In genomic region chr10:81135831-81136705, GRCm38 (mm10) we compare ENCODE assay signal across 8 mouse cellular contexts. TPM values are rescaled to one million over a fixed set of nuclear protein-coding genes. Genes with fewer than 3 reads are reported as not detected.
DNase-seq lines count a peak whose midpoint lies in the region; ATAC-seq lines count a peak whose summit lies in the region.

No protein-coding gene starts in this region.

- no peak for ATAC-seq in CD4-positive, CD25-positive, alpha-beta regulatory T cell, adult 4 months
- ATAC-seq in granulocyte monocyte progenitor cell, adult 5-6 weeks (replicated peaks; ENCODE audit: poor library complexity, severe bottlenecking) = peak; percentile 13
- no peak for ATAC-seq in limb, embryonic 15.5 days (ENCODE audit: insufficient number of reproducible peaks, low FRiP score, low TSS enrichment, low read depth)
- peak; percentile 21 for ATAC-seq in midbrain, embryonic 15.5 days (replicated peaks)

- peak; percentile 72 for DNase-seq in CD4-positive, CD25-positive, alpha-beta regulatory T cell, adult 2 months (ENCODE audit: low read depth, low spot score)
- peak; percentile 82 for DNase-seq in embryonic facial prominence, embryonic 10.5 days (ENCODE audit: low spot score)
- DNase-seq in kidney, adult 11 months = peak; percentile 74
- peak; percentile 65 to 68 for DNase-seq in spleen, adult 18-20 months

- peaks cover 60% of the 10 kb centered on the region for H3K4me1 ChIP-seq in embryonic facial prominence, embryonic 10.5 days
- peaks cover 53% of the 10 kb centered on the region for H3K4me1 ChIP-seq in limb, embryonic 15.5 days
- H3K4me1 ChIP-seq in midbrain, embryonic 15.5 days = peaks cover 44% of the 10 kb centered on the region

- H3K4me2 ChIP-seq in limb, embryonic 15.5 days = peak overlapping the region; percentile 95
- peak overlapping the region; percentile 92 for H3K4me2 ChIP-seq in midbrain, embryonic 15.5 days

- peak overlapping the region; percentile 91 for H3K9ac ChIP-seq in limb, embryonic 15.5 days
- peak overlapping the region; percentile 81 for H3K9ac ChIP-seq in midbrain, embryonic 15.5 days

- peaks cover 48% of the 10 kb centered on the region for H3K27me3 ChIP-seq in embryonic facial prominence, embryonic 10.5 days (replicated peaks; ENCODE audit: low read depth, poor library complexity, severe bottlenecking)
- H3K27me3 ChIP-seq in limb, embryonic 15.5 days = peaks cover 24% of the 10 kb centered on the region
- H3K27me3 ChIP-seq in midbrain, embryonic 15.5 days (replicated peaks) = peaks cover 23% of the 10 kb centered on the region

- H3K27ac ChIP-seq in embryonic facial prominence, embryonic 10.5 days (replicated peaks) = peak overlapping the region; percentile 98
- H3K27ac ChIP-seq in limb, embryonic 15.5 days = peak overlapping the region; percentile 99
- H3K27ac ChIP-seq in midbrain, embryonic 15.5 days = peak overlapping the region; percentile 90

- H3K9me3 ChIP-seq in embryonic facial prominence, embryonic 10.5 days = no peaks in the 10 kb centered on the region
- H3K9me3 ChIP-seq in limb, embryonic 15.5 days = no peaks in the 10 kb centered on the region
- H3K9me3 ChIP-seq in midbrain, embryonic 15.5 days = no peaks in the 10 kb centered on the region

- under 1% methylated on average over 86 of the region's 86 CpGs for WGBS in embryonic facial prominence, embryonic 10.5 days
- under 1% methylated on average over 81 of the region's 86 CpGs for WGBS in limb, embryonic 15.5 days
- WGBS in midbrain, embryonic 15.5 days = under 1% methylated on average over 69 of the region's 86 CpGs

- H3K36me3 ChIP-seq in embryonic facial prominence, embryonic 10.5 days (replicated peaks) = peaks cover 18% of the 10 kb centered on the region; the same call in 1 of the 2 replicates
- H3K36me3 ChIP-seq in limb, embryonic 15.5 days = no peaks in the 10 kb centered on the region
- no peaks in the 10 kb centered on the region for H3K36me3 ChIP-seq in midbrain, embryonic 15.5 days (replicated peaks)

- H3K4me3 ChIP-seq in embryonic facial prominence, embryonic 10.5 days = peak overlapping the region; percentile 93
- peak overlapping the region; percentile 94 for H3K4me3 ChIP-seq in limb, embryonic 15.5 days
- H3K4me3 ChIP-seq in midbrain, embryonic 15.5 days = peak overlapping the region; percentile 87

RNA-seq across cellular contexts. Expression of gene Zbtb7a, which starts 1.0 kb away (rescaled TPM):
- polyA plus RNA-seq in CD4-positive, CD25-positive, alpha-beta regulatory T cell, adult 4 months (2017; shearing (Covaris generic)) = 10 to 100 TPM in 1 of 2 experiments, 1 to 10 TPM in 1; 6.5 to 11.3 TPM
- polyA plus RNA-seq in embryonic facial prominence, embryonic 10.5 days (2016; fragmentation: Nextera tagmentation; extraction: Ambion mirVana) = 10.4 and 11.7 TPM in 2 replicates
- 16.1 and 20.6 TPM in 2 replicates for total RNA-seq in granulocyte monocyte progenitor cell, adult 5-6 weeks (2014; fragmentation: Nextera tagmentation)
- 7.1 and 8.0 TPM in 2 replicates for total RNA-seq in granulocyte monocyte progenitor cell, adult 5-6 weeks (2017)
- 58.6 and 61.4 TPM in 2 replicates for polyA plus RNA-seq in limb, embryonic 15.5 days (2015; fragmentation: Nextera tagmentation; extraction: Ambion mirVana)
- polyA plus RNA-seq in midbrain, embryonic 15.5 days (2015; fragmentation: Nextera tagmentation; extraction: Ambion mirVana) = 16.2 and 16.7 TPM in 2 replicates

RNA-seq across cellular contexts. Expression of gene Map2k2, which starts 30.4 kb away (rescaled TPM):
- 10 to 100 TPM; 21.5 to 28.1 TPM for polyA plus RNA-seq in CD4-positive, CD25-positive, alpha-beta regulatory T cell, adult 4 months (2017; shearing (Covaris generic))
- 222 and 225 TPM in 2 replicates for polyA plus RNA-seq in embryonic facial prominence, embryonic 10.5 days (2016; fragmentation: Nextera tagmentation; extraction: Ambion mirVana)
- total RNA-seq in granulocyte monocyte progenitor cell, adult 5-6 weeks (2014; fragmentation: Nextera tagmentation) = 35.0 and 72.7 TPM in 2 replicates
- 46.7 and 50.8 TPM in 2 replicates for total RNA-seq in granulocyte monocyte progenitor cell, adult 5-6 weeks (2017)
- 165 and 167 TPM in 2 replicates for polyA plus RNA-seq in limb, embryonic 15.5 days (2015; fragmentation: Nextera tagmentation; extraction: Ambion mirVana)
- 258 and 270 TPM in 2 replicates for polyA plus RNA-seq in midbrain, embryonic 15.5 days (2015; fragmentation: Nextera tagmentation; extraction: Ambion mirVana)

RNA-seq across cellular contexts. Expression of gene Pias4, which starts 31.7 kb away (rescaled TPM):
- 10 to 100 TPM; 17.1 to 20.0 TPM for polyA plus RNA-seq in CD4-positive, CD25-positive, alpha-beta regulatory T cell, adult 4 months (2017; shearing (Covaris generic))
- polyA plus RNA-seq in embryonic facial prominence, embryonic 10.5 days (2016; fragmentation: Nextera tagmentation; extraction: Ambion mirVana) = 62.2 and 66.3 TPM in 2 replicates
- total RNA-seq in granulocyte monocyte progenitor cell, adult 5-6 weeks (2014; fragmentation: Nextera tagmentation) = 6.3 and 22.9 TPM in 2 replicates
- 7.8 and 8.1 TPM in 2 replicates for total RNA-seq in granulocyte monocyte progenitor cell, adult 5-6 weeks (2017)
- polyA plus RNA-seq in limb, embryonic 15.5 days (2015; fragmentation: Nextera tagmentation; extraction: Ambion mirVana) = 48.0 and 50.6 TPM in 2 replicates
- polyA plus RNA-seq in midbrain, embryonic 15.5 days (2015; fragmentation: Nextera tagmentation; extraction: Ambion mirVana) = 59.2 and 66.3 TPM in 2 replicates

RNA-seq across cellular contexts. Expression of gene Creb3l3, which starts 37.4 kb away (rescaled TPM):
- not detected for polyA plus RNA-seq in CD4-positive, CD25-positive, alpha-beta regulatory T cell, adult 4 months (2017; shearing (Covaris generic))
- polyA plus RNA-seq in embryonic facial prominence, embryonic 10.5 days (2016; fragmentation: Nextera tagmentation; extraction: Ambion mirVana) = 0.60 TPM in 1 of 2 replicates, not detected in the other
- 0.43 TPM in 1 of 2 replicates, not detected in the other for total RNA-seq in granulocyte monocyte progenitor cell, adult 5-6 weeks (2014; fragmentation: Nextera tagmentation)
- total RNA-seq in granulocyte monocyte progenitor cell, adult 5-6 weeks (2017) = 0.86 and 1.3 TPM in 2 replicates
- 0.73 and 1.5 TPM in 2 replicates for polyA plus RNA-seq in limb, embryonic 15.5 days (2015; fragmentation: Nextera tagmentation; extraction: Ambion mirVana)
- 0.36 and 0.48 TPM in 2 replicates for polyA plus RNA-seq in midbrain, embryonic 15.5 days (2015; fragmentation: Nextera tagmentation; extraction: Ambion mirVana)

RNA-seq across cellular contexts. Expression of gene Eef2, which starts 40.4 kb away (rescaled TPM):
- polyA plus RNA-seq in CD4-positive, CD25-positive, alpha-beta regulatory T cell, adult 4 months (2017; shearing (Covaris generic)) = 1,000 to 10,000 TPM in 1 of 2 experiments, 100 to 1,000 TPM in 1; 934 to 1,665 TPM
- polyA plus RNA-seq in embryonic facial prominence, embryonic 10.5 days (2016; fragmentation: Nextera tagmentation; extraction: Ambion mirVana) = 564 and 572 TPM in 2 replicates
- total RNA-seq in granulocyte monocyte progenitor cell, adult 5-6 weeks (2014; fragmentation: Nextera tagmentation) = 843 and 1,029 TPM in 2 replicates
- 1,504 and 1,576 TPM in 2 replicates for total RNA-seq in granulocyte monocyte progenitor cell, adult 5-6 weeks (2017)
- polyA plus RNA-seq in limb, embryonic 15.5 days (2015; fragmentation: Nextera tagmentation; extraction: Ambion mirVana) = 564 and 615 TPM in 2 replicates
- polyA plus RNA-seq in midbrain, embryonic 15.5 days (2015; fragmentation: Nextera tagmentation; extraction: Ambion mirVana) = 588 and 606 TPM in 2 replicates

Comparison
In these comparisons a context has a peak if more than half of its experiments do, and no peak if none do; other contexts are left out.
1. ATAC-seq: peak in granulocyte monocyte progenitor cell, adult 5-6 weeks (single experiment) and midbrain, embryonic 15.5 days (single experiment); none in CD4-positive, CD25-positive, alpha-beta regulatory T cell, adult 4 months (single experiment) and limb, embryonic 15.5 days (single experiment).
2. Peak in every context shown above with its lines, with median percentiles within 50 percentile points of each other: DNase-seq, H3K27ac ChIP-seq and H3K4me3 ChIP-seq.